Mouse (Mus musculus): ENCODE data around the gene Olfr1477. TPM values are rescaled to one million over a fixed set of nuclear protein-coding genes. Genes with fewer than 3 reads are reported as not detected.
"Not testable (repeated sequence)": the region's sequence is repeated elsewhere in the genome, so short reads cannot be mapped to it uniquely, and the experiment has no call there.

Olfr1477 gene
- not detected for total RNA-seq (2021)
- long read RNA-seq, experiment 1: 0 reads
- long read RNA-seq, experiment 2: 0 reads

GRCm38 (mm10) chr19:13500246-13500645 is at the start of gene Olfr1477:
Gene Olfr1477 (plus strand): TSS chr19:13500546.
- no peak for DNase-seq

- DNase-seq: no peak
Measured at GRCm38 (mm10) chr19:13455986-13456385, 44.4 kb upstream of the Olfr1477 start, which contains the start of gene Olfr1472. Gene Olfr1472 (minus strand): TSS chr19:13456086.

DNA sequence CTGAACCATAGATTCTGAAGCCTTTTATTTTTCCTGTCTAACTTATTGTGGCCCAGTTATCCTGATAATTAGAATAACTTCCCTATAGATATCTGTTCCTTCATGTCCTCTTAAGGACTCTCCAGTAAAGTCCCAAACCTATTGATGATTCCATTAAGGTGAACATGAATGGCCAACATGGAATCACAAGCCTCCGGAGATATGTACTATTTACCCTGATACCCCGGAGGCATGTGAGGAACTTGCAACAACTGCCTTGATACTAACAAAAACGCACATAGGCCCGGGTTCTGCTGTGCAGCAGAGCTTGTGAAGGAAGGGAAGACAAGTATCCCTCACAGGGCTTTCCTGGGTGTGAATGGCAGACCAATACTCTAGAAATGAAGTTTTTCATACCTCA is 31.1 kb upstream of the Olfr1477 start, which contains the start of gene Olfr1474:
Gene Olfr1474, plus strand, starts transcription at position 301 of the 400 bp plus-strand sequence.
- not testable (repeated sequence) for DNase-seq

DNA sequence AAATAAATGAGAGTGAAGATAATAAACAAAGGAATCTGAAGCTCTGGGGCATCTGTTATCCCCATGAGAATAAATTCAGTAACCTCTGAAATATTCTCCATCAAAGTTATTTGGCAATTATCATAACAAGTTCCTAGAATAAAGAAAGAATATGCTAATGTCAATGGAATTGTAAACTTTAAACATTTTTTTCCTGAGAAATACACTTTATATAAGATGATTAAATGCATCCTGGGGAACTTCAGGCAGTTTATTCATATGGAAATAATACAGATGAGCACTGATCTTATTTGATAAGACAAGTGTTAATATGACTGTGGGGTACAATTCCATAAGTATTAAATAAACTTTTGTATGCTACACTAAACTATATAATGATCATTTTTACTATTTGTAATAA is 20.2 kb upstream of the Olfr1477 start, which contains the start of gene Olfr1475:
Gene Olfr1475, minus strand, starts transcription at position 101 of the 400 bp plus-strand sequence.
- no peak for DNase-seq

GRCm38 (mm10) chr19:13527613-13528012 is 27.3 kb downstream of the Olfr1477 start, which contains the start of gene Olfr1480:
Gene Olfr1480 (plus strand): TSS chr19:13527913.
- DNase-seq: no peak

Other genes starting within 250 kb of the Olfr1477 start
- gene Olfr1465, start 185.0 kb upstream of the Olfr1477 start, total RNA-seq (2021): not detected
- not detected for gene Olfr1466, start 161.7 kb upstream of the Olfr1477 start, total RNA-seq (2021)
- gene Olfr1467, start 138.3 kb upstream of the Olfr1477 start, total RNA-seq (2021): not detected
- gene Olfr1469, start 92.7 kb upstream of the Olfr1477 start, total RNA-seq (2021): not detected
- not detected for gene Olfr1471, start 57.1 kb upstream of the Olfr1477 start, total RNA-seq (2021)
- not detected for gene Olfr1472, start 44.5 kb upstream of the Olfr1477 start, total RNA-seq (2021)
- gene Olfr1474, start 31.0 kb upstream of the Olfr1477 start, total RNA-seq (2021): not detected
- not detected for gene Olfr1475, start 20.4 kb upstream of the Olfr1477 start, total RNA-seq (2021)
- gene Olfr1480, start 27.4 kb downstream of the Olfr1477 start, total RNA-seq (2021): not detected
- gene Olfr1484, start 83.0 kb downstream of the Olfr1477 start, total RNA-seq (2021): not detected
- gene Olfr1487, start 116.8 kb downstream of the Olfr1477 start, total RNA-seq (2021): not detected
- not detected for gene Olfr1489, start 131.1 kb downstream of the Olfr1477 start, total RNA-seq (2021)
- gene Olfr1490, start 150.5 kb downstream of the Olfr1477 start, total RNA-seq (2021): not detected
- gene Olfr1491, start 196.7 kb downstream of the Olfr1477 start, total RNA-seq (2021): not detected
- gene Olfr1493-ps1, start 222.7 kb downstream of the Olfr1477 start, total RNA-seq (2021): not detected
- not detected for gene Olfr1494, start 239.2 kb downstream of the Olfr1477 start, total RNA-seq (2021)

Measured in gastrocnemius, postnatal 25 days (tissue).